Mouse (Mus musculus) lung, embryonic 14.5 days (tissue): Measurements from ENCODE around the gene Ptger1. TPM values are rescaled to one million over a fixed set of nuclear protein-coding genes. Genes with fewer than 3 reads are reported as not detected.
A peak's percentile ranks its signal among the peaks of the same experiment; 100 is the strongest.

Source experiments
- ATAC-seq: fragments of 200-750 bp; cut with Nextera tagmentation; 2 replicates; pipeline ENCODE4 v1.8.0; 2017; ENCODE audit warnings: mild to moderate bottlenecking, moderate TSS enrichment, moderate library complexity; ENCODE audit not compliant: insufficient read depth
- DNase-seq: peaks from one replicate; pipeline ENCODE4 v3.0.0-alpha.2; 2015
- H3K27ac ChIP-seq: fragments of 300-500 bp; sonication (generic); 2 replicates; pipeline ENCODE4 v1.5.1; 2014; ENCODE audit warnings: low read depth, mild to moderate bottlenecking, moderate library complexity
- H3K27me3 ChIP-seq: fragments of 300-500 bp; sonication (generic); 2 replicates; pipeline ENCODE4 v1.6.1; 2014; ENCODE audit warnings: low read length, control low read depth; ENCODE audit not compliant: insufficient read depth
- H3K36me3 ChIP-seq: fragments of 300-500 bp; sonication (generic); 2 replicates; pipeline ENCODE4 v1.6.1; 2014; ENCODE audit warnings: control low read depth; ENCODE audit not compliant: insufficient read depth
- H3K4me1 ChIP-seq: fragments of 300-500 bp; sonication (generic); 2 replicates; pipeline ENCODE4 v1.6.1; 2014; ENCODE audit warnings: antibody characterized with exemption, control low read depth; ENCODE audit not compliant: insufficient read depth
- H3K4me2 ChIP-seq: fragments of 300-500 bp; sonication (generic); 2 replicates; pipeline ENCODE4 v1.6.1; 2014; ENCODE audit warnings: mild to moderate bottlenecking
- H3K4me3 ChIP-seq: fragments of 300-500 bp; sonication (generic); 2 replicates; pipeline ENCODE4 v1.5.1; 2014; ENCODE audit warnings: low read depth, low read length
- H3K9ac ChIP-seq: fragments of 300-500 bp; sonication (generic); 2 replicates; pipeline ENCODE4 v1.6.1; 2014
- H3K9me3 ChIP-seq: fragments of 300-500 bp; sonication (generic); 2 replicates; pipeline ENCODE4 v1.6.1; 2016; ENCODE audit warnings: low read depth, low read length, control low read depth
- CTCF ChIP-seq: IDR thresholded peaks from 2 replicates; pipeline ENCODE4 v1.5.1; 2016; ENCODE audit warnings: antibody characterized with exemption, low read depth
- WGBS: fragments of 180-500 bp; shearing (Covaris S2); extraction: QIAGEN DNeasy Blood & Tissue Kit; methylation state at CpG from one replicate; pipeline ENCODE4 v1.1.7; 2014; 5-methylcytosine and 5-hydroxymethylcytosine counted together
- polyA plus RNA-seq: library from polyadenylated mRNA; unstranded; fragments of >200 nt; fragmentation: Nextera tagmentation; extraction: Ambion mirVana; gene quantifications from 2 replicates; pipeline ENCODE4 v1.2.1, GENCODE M21; 2014

Gene Ptger1
- polyA plus RNA-seq, 1 experiment from 2014 or later = 0.95 TPM

GRCm38 (mm10) chr8:83719048-83719447, 52.6 kb downstream of the Ptger1 start:
- Histone ChIP-seq H3K9me3 (no peaks in the 10 kb centered on the region), H3K36me3 (peaks cover 50% of the 10 kb centered on the region), H3K27ac (no peak overlapping the region), H3K4me1 (peaks cover 8% of the 10 kb centered on the region), H3K9ac (no peak overlapping the region), H3K4me2 (no peak overlapping the region), H3K4me3 (no peak overlapping the region), H3K27me3 (no peaks in the 10 kb centered on the region)
- ATAC-seq = no peak
- DNase-seq = no peak
- TF ChIP-seq CTCF = no peak
- 75% methylated on average over 2 of the region's 2 CpGs for WGBS

DNA sequence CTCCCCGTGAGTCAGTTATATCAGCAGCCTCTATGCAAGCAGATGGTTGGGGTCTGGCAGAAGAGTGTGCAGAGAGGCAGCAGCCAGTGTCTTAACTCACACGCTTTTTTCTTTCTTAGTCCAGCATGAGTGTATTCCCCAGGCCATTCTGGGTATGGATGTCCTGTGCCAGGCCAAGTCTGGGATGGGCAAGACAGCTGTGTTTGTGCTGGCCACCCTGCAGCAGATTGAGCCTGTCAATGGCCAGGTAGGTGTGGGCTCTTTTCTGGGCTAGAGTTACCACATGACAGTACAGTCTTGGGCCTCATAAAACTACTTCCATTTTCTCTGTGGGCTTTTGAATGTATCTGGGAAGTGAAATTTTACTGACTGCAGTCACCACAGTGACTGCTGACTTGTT, 53.2 kb downstream of the Ptger1 start:
- no peak overlapping the region for H3K4me3 ChIP-seq
- H3K36me3 ChIP-seq = peaks cover 56% of the 10 kb centered on the region
- DNase-seq (no peak), ATAC-seq (no peak)
- no peak overlapping the region for H3K9ac ChIP-seq
- no peak for TF ChIP-seq CTCF
- peaks cover 8% of the 10 kb centered on the region for H3K4me1 ChIP-seq
- H3K9me3 ChIP-seq = no peaks in the 10 kb centered on the region
- H3K27me3 ChIP-seq = no peaks in the 10 kb centered on the region
- no peak overlapping the region for H3K4me2 ChIP-seq
- 85% methylated on average over 2 of the region's 2 CpGs for WGBS
- no peak overlapping the region for H3K27ac ChIP-seq

DNA sequence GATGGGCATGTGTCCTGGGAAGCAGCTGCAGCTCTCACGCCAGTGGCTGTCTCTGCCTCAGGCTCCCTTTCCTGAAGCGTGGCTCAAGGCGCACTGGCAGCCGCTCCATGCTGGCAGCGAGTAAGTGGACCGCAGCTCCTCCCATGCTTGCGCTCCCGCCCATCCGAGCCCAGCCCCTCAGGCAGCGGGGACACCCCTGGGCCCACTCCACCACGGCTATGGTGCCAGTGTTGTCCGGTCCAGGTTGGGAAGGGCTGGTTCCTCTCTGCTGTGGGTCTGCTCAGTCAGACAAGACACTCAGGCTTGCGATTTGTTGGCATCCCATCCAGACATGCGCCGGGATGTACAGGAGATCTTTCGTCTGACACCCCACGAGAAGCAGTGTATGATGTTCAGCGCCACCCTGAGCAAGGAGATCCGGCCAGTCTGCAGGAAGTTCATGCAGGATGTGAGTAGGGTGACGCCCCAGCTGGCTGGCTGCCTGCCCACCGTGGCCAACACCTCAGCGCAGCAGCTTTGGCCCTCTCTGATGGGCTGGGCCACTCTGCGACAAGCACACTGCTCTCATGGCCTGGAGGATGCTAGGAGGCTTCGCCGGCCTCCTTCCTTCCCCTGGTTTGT, 55.0 kb downstream of the Ptger1 start:
- Histone ChIP-seq H3K9ac (no peak overlapping the region), H3K27ac (no peak overlapping the region), H3K9me3 (no peaks in the 10 kb centered on the region), H3K4me3 (no peak overlapping the region), H3K4me2 (no peak overlapping the region), H3K36me3 (peaks cover 73% of the 10 kb centered on the region), H3K27me3 (no peaks in the 10 kb centered on the region), H3K4me1 (peaks cover 4% of the 10 kb centered on the region)
- no peak for TF ChIP-seq CTCF
- DNase-seq = peak; percentile 58
- 82% methylated on average over 25 of the region's 25 CpGs for WGBS
- ATAC-seq = peak; percentile 16; the same call in 1 of the 2 replicates

Other genes starting within 250 kb of the Ptger1 start
- gene Scoc, start 208.3 kb upstream of the Ptger1 start, polyA plus RNA-seq = 115 and 123 TPM in 2 replicates
- gene Olfr370, start 130.9 kb upstream of the Ptger1 start, polyA plus RNA-seq = not detected in 2 replicates
- 361 and 362 TPM in 2 replicates for gene Ndufb7, start 100.0 kb upstream of the Ptger1 start, polyA plus RNA-seq
- gene Tecr, start 58.7 kb upstream of the Ptger1 start, polyA plus RNA-seq = 531 and 570 TPM in 2 replicates
- gene Dnajb1, start 58.5 kb upstream of the Ptger1 start, polyA plus RNA-seq = 54.9 and 61.3 TPM in 2 replicates
- 170 and 175 TPM in 2 replicates for gene Gipc1, start 14.0 kb upstream of the Ptger1 start, polyA plus RNA-seq
- 35.8 and 37.7 TPM in 2 replicates for gene Pkn1, start 32.5 kb downstream of the Ptger1 start, polyA plus RNA-seq
- gene Ddx39, start 48.5 kb downstream of the Ptger1 start, polyA plus RNA-seq = 184 and 199 TPM in 2 replicates
- gene Adgre5, start 74.6 kb downstream of the Ptger1 start, polyA plus RNA-seq = 56.9 and 57.0 TPM in 2 replicates
- gene Adgrl1, start 233.4 kb downstream of the Ptger1 start, polyA plus RNA-seq = 23.3 and 29.1 TPM in 2 replicates